In the genomic region with DNA sequence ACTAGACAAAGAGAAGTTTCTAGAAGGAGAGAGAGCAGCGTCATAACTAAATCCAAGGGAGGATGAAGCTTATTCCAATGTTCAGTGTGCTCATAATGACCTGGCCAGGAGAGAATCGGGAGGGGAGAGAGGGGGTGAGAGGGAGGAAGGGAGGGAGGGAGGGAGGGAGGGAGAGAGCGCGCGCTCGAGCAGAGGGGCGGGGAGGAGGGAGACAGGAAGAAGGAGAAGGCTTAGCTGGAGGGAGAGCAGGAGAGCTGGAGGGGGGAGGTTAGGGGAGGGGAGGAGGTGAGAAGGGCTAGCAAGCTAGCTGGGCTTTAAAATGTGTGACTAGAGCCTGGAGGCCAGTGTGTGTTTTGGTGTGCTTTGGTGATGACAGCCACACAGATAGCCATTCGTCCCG, we compare ENCODE assay signal across 9 mouse cellular contexts. TPM values are rescaled to one million over a fixed set of nuclear protein-coding genes. Genes with fewer than 3 reads are reported as not detected.
A peak's percentile ranks its signal among the peaks of the same experiment; 100 is the strongest.
DNase-seq lines count a peak whose midpoint lies in the region; ATAC-seq lines count a peak whose summit lies in the region.
"Had no signal": no experiment of that assay in that cellular context is flagged by ENCODE, and none has a peak within 500 bp of the region (broad histone marks: within the 10 kb centered on the region; RNA-seq: fewer than 3 reads in every experiment).

No protein-coding gene starts in this region.

- 5% methylated on average over 8 of the region's 9 CpGs for WGBS in heart, embryonic 13.5 days
- 10% methylated on average over 8 of the region's 9 CpGs for WGBS in lung, embryonic 15.5 days
- 9% methylated on average over 8 of the region's 9 CpGs for WGBS in limb, embryonic 10.5 days
- 11% methylated on average over 9 of the region's 9 CpGs for WGBS in stomach, embryonic 15.5 days

- peaks cover 36% of the 10 kb centered on the region for H3K4me1 ChIP-seq in heart, embryonic 13.5 days
- peaks cover 42% of the 10 kb centered on the region for H3K4me1 ChIP-seq in lung, embryonic 15.5 days
- peaks cover 28% of the 10 kb centered on the region for H3K4me1 ChIP-seq in limb, embryonic 10.5 days
- peaks cover 22% of the 10 kb centered on the region for H3K4me1 ChIP-seq in stomach, embryonic 15.5 days

- no peaks in the 10 kb centered on the region for H3K27me3 ChIP-seq in heart, embryonic 13.5 days (replicated peaks)
- H3K27me3 ChIP-seq in lung, embryonic 15.5 days = no peaks in the 10 kb centered on the region
- H3K27me3 ChIP-seq in limb, embryonic 10.5 days (ENCODE audit: low read depth, poor library complexity, severe bottlenecking) = 0 out of 2 replicates have a peak, but pooled peaks cover 8% of the 10 kb centered on the region
- no peaks in the 10 kb centered on the region for H3K27me3 ChIP-seq in stomach, embryonic 15.5 days (replicated peaks)

- H3K27ac ChIP-seq in heart, embryonic 13.5 days (replicated peaks) = peak overlapping the region; percentile 68
- H3K27ac ChIP-seq in lung, embryonic 15.5 days = peak overlapping the region; percentile 73
- H3K27ac ChIP-seq in limb, embryonic 10.5 days = peak overlapping the region; percentile 72
- H3K27ac ChIP-seq in stomach, embryonic 15.5 days = peak overlapping the region; percentile 80

- peak overlapping the region; percentile 58; the same call in 1 of the 2 replicates for H3K9ac ChIP-seq in heart, embryonic 13.5 days
- H3K9ac ChIP-seq in lung, embryonic 15.5 days = no peak overlapping the region
- no peak overlapping the region for H3K9ac ChIP-seq in stomach, embryonic 15.5 days

- no peak for DNase-seq in heart, adult 18-20 months
- no peak for DNase-seq in lung, adult 18-20 months
- no peak for DNase-seq in limb, embryonic 10.5 days (ENCODE audit: low spot score)
- DNase-seq in right cerebral cortex, postnatal 4 days = no peak
- DNase-seq: cerebellum, adult 18-20 months; spleen, adult 18-20 months had no signal

- no peak for ATAC-seq in heart, embryonic 13.5 days (ENCODE audit: extremely low read depth, insufficient number of reproducible peaks, low FRiP score, low TSS enrichment)
- ATAC-seq in lung, embryonic 15.5 days (ENCODE audit: borderline replicate concordance, extremely low read depth, low FRiP score, low TSS enrichment) = 0 out of 2 replicates have a peak, but pooled peaks have one; percentile 15
- ATAC-seq in stomach, embryonic 15.5 days (ENCODE audit: insufficient read depth, low FRiP score, low read depth) = no peak

- no peak overlapping the region for H3K4me3 ChIP-seq in heart, embryonic 13.5 days
- H3K4me3 ChIP-seq in lung, embryonic 15.5 days = no peak overlapping the region
- no peak overlapping the region for H3K4me3 ChIP-seq in limb, embryonic 10.5 days
- H3K4me3 ChIP-seq in stomach, embryonic 15.5 days (replicated peaks) = no peak overlapping the region

- H3K4me2 ChIP-seq in heart, embryonic 13.5 days = peak overlapping the region; percentile 27
- H3K4me2 ChIP-seq in lung, embryonic 15.5 days = peak overlapping the region; percentile 22; the same call in 1 of the 2 replicates
- no peak overlapping the region for H3K4me2 ChIP-seq in stomach, embryonic 15.5 days

- no peaks in the 10 kb centered on the region for H3K9me3 ChIP-seq in heart, embryonic 13.5 days
- H3K9me3 ChIP-seq in lung, embryonic 15.5 days = no peaks in the 10 kb centered on the region
- no peaks in the 10 kb centered on the region for H3K9me3 ChIP-seq in limb, embryonic 10.5 days (replicated peaks)
- H3K9me3 ChIP-seq in stomach, embryonic 15.5 days = no peaks in the 10 kb centered on the region

- H3K36me3 ChIP-seq in heart, embryonic 13.5 days = no peaks in the 10 kb centered on the region
- no peaks in the 10 kb centered on the region for H3K36me3 ChIP-seq in lung, embryonic 15.5 days
- no peaks in the 10 kb centered on the region for H3K36me3 ChIP-seq in limb, embryonic 10.5 days
- no peaks in the 10 kb centered on the region for H3K36me3 ChIP-seq in stomach, embryonic 15.5 days

RNA-seq across cellular contexts. Expression of a gene that starts 26.8 kb away (rescaled TPM):
- 12.3 and 13.1 TPM in 2 replicates for polyA plus RNA-seq in heart, embryonic 13.5 days (2015; fragmentation: Nextera tagmentation; extraction: Ambion mirVana)
- total RNA-seq in heart, adult 18-20 months (2021) = 10 to 100 TPM; 41.5 to 42.0 TPM
- polyA plus RNA-seq in lung, embryonic 15.5 days (2015; fragmentation: Nextera tagmentation; extraction: Ambion mirVana) = 9.7 and 9.8 TPM in 2 replicates
- polyA plus RNA-seq in limb, embryonic 10.5 days (2016; fragmentation: Nextera tagmentation; extraction: Ambion mirVana) = 6.9 and 7.2 TPM in 2 replicates
- polyA plus RNA-seq in stomach, embryonic 15.5 days (2015; fragmentation: Nextera tagmentation; extraction: Ambion mirVana) = 10.3 and 11.9 TPM in 2 replicates
